Mouse (Mus musculus) megakaryocyte, embryonic 14.5 days (primary cell): ENCODE results near the gene H2-Eb1.

Experiments
- FLI1 ChIP-seq: IDR thresholded peaks from 2 replicates; pipeline ENCODE4 v1.6.1; 2012; ENCODE audit warnings: low read length, inconsistent platforms, mixed read lengths
- GATA1 ChIP-seq: IDR thresholded peaks from 3 replicates; pipeline ENCODE4 v1.6.1; 2012; ENCODE audit warnings: mixed read lengths, low read length, inconsistent platforms, borderline replicate concordance

DNA sequence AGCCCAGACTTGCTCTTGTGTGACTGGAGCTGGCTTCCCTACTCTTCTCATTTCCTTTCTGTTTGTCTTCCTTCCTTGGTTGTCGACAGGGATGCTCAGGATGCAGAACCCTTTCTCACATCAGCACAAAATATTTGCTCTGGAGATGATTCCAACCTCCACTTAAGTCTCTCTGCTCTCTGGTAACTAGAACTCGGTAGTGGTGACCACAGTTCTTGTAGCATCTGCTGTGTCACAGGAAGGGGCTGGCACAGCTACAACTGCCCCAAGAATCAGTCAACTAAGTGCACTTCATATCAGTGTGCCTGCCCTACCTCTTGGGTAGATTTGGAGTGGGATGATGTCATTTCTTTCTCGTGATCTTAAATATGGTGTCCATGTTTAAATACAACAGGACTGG is 40.4 kb downstream of the H2-Eb1 start:
- TF ChIP-seq GATA1: no peak
- TF ChIP-seq FLI1: no peak
